Mouse (Mus musculus) ES-E14 (cell line): ENCODE measurements around the gene Rps6ka5.

Experiments used
- CHD2 ChIP-seq: IDR thresholded peaks from 2 replicates; pipeline ENCODE4 v1.6.1; 2014; ENCODE audit warnings: mild to moderate bottlenecking, low read depth, low read length, inconsistent platforms
- HCFC1 ChIP-seq: IDR thresholded peaks from 2 replicates; pipeline ENCODE4 v1.6.1; 2012; ENCODE audit warnings: low read length, inconsistent platforms, borderline replicate concordance; ENCODE audit not compliant: insufficient read depth
- MAFK ChIP-seq: IDR thresholded peaks from 2 replicates; pipeline ENCODE4 v1.6.1; 2014; ENCODE audit warnings: mild to moderate bottlenecking, low read depth, low read length, inconsistent platforms; ENCODE audit not compliant: insufficient read depth
- ZC3H11A ChIP-seq: IDR thresholded peaks from 2 replicates; pipeline ENCODE4 v1.6.1; 2012; ENCODE audit warnings: low read depth, mild to moderate bottlenecking, inconsistent platforms, low read length, borderline replicate concordance
- ZNF384 ChIP-seq: IDR thresholded peaks from 2 replicates; pipeline ENCODE4 v1.6.1; 2012; ENCODE audit warnings: low read depth, low read length, inconsistent platforms

DNA sequence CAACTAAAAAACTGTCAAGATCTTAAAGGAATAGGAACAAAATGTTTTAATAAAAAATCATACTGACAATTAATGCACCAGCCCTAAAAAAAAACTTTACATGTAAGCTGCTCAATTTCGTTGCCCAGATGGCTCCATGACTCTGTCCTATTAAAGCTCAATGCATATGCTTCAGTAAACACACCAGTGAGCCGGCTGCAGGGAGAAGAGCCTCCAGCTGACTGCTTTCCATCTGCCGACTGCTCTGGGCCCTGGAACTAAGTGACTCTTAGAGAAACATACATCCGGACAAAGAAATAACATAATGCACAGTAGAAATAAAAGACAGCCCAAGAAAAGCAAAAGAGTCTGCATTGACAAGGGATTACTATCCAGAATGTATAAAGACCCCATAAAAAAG is 30.2 kb downstream of the Rps6ka5 start:
- TF ChIP-seq ZNF384 (no peak), ZC3H11A (no peak), HCFC1 (no peak), MAFK (no peak), CHD2 (no peak)
